Mouse (Mus musculus): ENCODE data around the gene Tmtc4.

Tmtc4 gene

GRCm38 (mm10) chr14:122973091-122973490 lies 10.7 kb downstream of the Tmtc4 start:
- no peak for DNase-seq

GRCm38 (mm10) chr14:122968049-122968448 lies 15.8 kb downstream of the Tmtc4 start:
- DNase-seq, result no peak

DNA sequence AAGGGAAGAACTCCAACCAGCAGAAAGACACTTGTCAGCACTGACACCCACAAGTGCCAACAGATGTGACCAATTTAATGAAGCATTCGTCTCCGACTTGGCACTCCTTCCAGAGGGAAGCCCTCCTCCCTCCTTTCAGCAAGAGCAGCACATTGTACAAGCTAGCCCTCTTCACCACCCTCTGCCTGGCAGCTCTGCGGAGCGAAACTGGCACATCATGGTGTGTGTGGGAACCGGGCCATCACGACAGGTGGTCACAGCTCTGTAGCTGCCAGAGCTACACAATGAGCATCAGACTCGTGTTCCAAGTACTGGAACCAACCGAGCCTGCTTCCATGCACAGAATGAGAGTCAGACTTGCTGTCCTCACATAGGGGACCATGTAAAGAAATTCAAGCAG lies 25.9 kb downstream of the Tmtc4 start:
- DNase-seq, result peak; percentile 98

- DNase-seq, result peak; percentile 74
These were observed 30.5 kb downstream of the Tmtc4 start for GRCm38 (mm10) chr14:122953331-122953730.

GRCm38 (mm10) chr14:122952556-122952955 lies 31.3 kb downstream of the Tmtc4 start:
- DNase-seq, result no peak

DNA sequence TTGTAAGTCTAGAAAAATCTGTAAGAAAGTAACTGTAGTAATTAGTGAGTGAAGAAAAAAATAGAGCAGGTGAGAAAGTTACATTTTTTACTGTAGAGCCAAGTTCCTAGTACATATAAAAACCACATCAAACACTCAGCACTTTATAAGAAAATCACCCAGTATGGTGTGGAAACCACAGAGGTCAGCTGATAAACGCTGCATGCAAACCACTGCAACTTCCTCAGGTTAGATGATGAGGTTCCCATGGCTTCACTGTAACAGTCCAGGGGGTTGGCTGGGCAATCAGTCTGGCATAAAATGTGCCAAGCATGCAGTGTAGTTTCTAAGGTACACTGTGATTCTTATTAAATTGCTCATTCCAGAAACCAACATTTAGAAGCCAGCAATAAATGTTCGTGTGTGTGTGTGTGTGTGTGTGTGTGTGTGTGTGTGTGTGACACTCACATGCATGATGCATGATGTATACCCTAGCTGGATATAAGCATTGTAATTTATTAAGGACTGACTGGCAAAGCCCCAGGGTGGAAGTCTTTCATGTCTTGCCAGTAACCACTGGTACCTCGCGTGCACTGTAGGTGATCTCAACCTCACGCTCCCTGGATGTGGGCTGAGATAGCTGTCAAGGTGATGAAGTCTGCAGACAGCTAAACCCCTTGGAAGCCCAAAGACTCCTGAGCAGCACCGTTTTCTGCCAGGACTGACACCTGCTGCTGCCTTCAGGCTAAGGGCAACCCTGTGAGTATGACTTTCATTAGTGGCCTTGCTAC lies 32.0 kb downstream of the Tmtc4 start:
- no peak for DNase-seq

GRCm38 (mm10) chr14:122950915-122951314 lies 32.9 kb downstream of the Tmtc4 start:
- DNase-seq, result no peak

DNA sequence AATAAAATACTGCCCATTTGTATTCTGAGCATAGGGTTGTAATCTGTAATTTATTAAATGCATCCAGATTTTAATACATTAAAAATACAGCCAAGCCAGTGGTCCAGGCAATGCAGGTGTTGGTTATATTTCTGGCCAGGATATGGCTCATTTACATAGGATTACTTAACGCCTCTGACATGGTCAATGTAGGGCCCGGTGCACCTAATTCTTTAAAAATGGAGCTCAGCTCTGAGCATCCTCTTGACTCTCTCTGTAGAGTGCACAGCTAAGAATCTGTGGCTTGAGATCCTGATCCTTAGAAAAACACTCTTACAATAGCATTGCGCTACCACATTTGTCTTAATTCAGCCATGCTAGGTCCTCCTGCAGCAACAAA lies 40.4 kb downstream of the Tmtc4 start:
- no peak for DNase-seq

DNA sequence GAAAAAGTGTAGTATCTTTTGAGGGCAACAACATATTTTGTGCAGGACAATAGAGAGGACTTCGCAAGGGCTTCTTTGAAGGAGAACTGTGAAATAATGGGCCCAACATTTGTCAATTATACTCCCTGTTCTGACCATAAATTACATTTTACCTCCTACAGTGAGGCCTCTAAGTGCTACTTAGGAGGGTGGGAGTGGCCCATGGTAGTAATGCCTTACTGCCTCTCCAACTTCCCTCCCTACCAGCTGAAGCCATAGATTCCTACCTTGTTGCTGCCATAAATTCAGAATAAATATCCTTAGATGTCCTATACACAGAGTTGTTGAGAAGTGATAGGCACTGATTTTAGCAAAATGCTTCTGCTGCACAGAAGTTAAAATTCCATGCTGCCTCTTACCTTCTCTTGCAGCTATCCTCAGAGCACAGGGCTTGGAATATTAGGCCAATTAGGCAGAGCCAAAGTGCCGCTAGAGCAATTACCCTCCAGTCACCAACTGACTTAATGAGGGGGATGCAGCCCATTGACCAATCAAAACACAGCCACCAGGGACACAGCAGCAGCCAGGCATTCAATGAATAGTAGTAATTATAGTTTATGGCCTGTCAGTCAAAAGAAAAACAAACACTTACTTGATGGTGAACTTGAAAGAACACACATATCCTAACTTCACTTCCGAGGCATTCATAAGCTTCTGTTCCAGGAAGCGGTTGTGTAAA lies 40.9 kb downstream of the Tmtc4 start:
- DNase-seq, result no peak

DNA sequence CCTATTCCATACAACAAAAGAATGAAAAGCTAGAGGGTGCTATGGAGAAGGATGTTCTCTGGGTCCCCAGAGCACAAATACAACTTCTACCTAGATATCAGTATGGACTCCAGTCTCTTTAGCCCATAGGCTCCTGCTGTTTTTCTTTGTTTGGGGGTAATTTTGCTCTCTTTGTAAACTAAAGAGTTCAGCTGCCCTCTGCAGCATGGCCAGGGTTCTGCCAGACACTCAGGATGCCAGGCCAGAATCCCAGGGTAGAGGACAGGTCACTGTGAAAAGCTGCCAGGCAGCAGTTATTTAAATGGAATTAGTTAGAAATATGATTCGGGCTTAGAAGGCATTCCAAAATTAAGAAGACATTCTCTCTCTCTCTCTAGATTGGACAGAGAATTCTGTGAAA lies 47.4 kb downstream of the Tmtc4 start:
- DNase-seq, result peak; percentile 63

- DNase-seq, result no peak
These were observed 63.8 kb downstream of the Tmtc4 start for GRCm38 (mm10) chr14:122920011-122920410.

DNA sequence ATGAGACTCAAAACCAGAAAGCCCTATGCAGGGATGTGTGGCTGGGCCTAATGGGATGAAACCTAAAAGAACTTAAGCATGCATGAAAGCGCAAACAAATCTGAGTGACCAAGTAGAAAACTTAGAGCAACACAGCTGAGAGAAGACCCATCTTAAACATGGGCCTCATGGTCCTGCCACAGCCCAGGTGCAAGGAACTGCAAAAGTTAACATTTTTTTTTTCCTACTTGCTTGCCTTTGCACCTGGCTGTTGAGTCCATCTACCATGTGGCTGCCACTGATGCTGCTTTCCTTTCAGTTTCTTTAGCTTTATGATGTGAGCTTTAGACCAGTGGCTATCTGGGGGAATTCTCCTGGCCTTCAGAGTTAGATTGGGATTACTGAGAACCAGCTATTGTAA lies 66.2 kb downstream of the Tmtc4 start:
- DNase-seq, result no peak

GRCm38 (mm10) chr14:122913657-122914056 lies 70.2 kb downstream of the Tmtc4 start, which contains the start of gene Ggact:
Gene Ggact (minus strand): TSS chr14:122913757.
- DNase-seq, result no peak

GRCm38 (mm10) chr14:122912812-122913498 lies 70.9 kb downstream of the Tmtc4 start:
- DNase-seq, result peak; percentile 83

DNA sequence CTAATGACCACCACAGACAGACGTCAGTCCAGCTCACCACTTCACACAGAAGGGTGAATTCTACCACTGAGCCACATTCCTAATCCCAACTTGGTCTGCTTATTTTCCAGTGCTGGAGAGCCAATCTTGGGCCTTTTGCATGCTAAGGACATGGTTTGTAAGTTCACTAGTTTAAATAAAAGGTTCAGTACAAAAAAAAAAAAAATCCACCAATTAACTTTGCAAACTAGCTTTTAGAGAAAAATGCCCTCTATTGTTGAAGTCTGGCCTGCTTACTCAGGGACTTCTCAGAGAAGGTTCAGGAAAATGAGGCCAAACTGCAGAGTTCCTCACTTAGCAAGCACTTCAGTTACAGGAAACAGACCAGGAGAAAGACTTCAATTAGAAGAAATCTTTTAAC lies 71.7 kb downstream of the Tmtc4 start:
- no peak for DNase-seq

GRCm38 (mm10) chr14:122911265-122911664 lies 72.6 kb downstream of the Tmtc4 start:
- no peak for DNase-seq

DNA sequence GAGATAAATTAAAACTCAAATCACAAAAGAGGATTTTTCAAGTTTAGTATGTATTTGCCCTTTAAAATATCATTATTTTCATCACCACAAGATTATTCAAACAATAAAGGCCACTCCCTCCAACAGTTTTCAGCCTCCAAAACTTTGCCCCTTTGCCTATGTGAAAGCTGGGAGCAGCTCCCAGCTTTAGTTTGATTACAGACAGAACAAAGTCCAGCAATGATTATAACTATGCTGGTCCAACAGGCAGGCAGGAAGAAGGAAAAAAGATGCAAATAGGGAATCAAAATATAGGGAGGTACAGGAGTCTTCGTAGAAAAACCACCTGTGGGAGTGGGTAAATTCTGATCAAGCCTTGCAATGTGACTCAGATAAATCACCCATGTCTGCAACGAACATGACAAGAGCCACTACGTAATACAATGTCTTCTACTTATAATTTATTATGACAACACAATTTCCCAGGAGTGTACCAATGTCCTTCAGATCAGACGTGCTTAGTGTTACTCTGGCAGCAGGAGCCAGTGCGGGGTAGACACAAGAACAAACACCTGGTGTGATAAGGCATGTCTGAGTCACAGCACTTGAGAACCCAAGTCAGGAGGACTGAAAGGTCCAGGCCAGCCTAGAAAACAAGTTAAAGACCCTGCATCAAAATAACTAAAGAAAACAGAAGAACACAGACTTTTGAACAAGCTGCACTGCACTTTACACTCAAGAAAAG lies 74.3 kb downstream of the Tmtc4 start:
- no peak for DNase-seq

- no peak for DNase-seq
These were observed 75.8 kb downstream of the Tmtc4 start for GRCm38 (mm10) chr14:122908075-122908474.

- DNase-seq, result no peak
These were observed 78.8 kb downstream of the Tmtc4 start for GRCm38 (mm10) chr14:122905007-122905406.

DNA sequence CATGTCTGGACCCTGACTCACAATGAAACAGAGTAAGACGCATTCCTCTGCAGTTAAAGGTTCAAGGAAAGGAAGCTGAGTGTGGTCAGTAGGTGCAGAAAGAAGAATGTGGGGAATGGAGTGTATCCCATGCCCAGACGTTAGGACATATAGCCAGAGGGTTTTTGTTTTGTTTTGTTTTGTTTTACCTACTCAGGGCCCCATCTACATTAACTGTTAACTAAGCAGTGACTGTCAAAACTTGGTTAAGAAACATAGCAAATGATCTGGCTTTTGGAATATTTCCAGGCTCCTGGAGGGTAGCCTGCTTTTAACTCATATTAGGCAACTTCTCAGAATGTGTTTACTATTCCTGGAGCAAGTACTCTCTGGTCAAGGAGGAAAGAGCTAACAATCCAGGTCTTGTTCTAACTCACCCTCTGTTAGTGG lies 79.9 kb downstream of the Tmtc4 start:
- peak; percentile 67 for DNase-seq

GRCm38 (mm10) chr14:122902884-122903283 lies 81.0 kb downstream of the Tmtc4 start:
- DNase-seq, result peak; percentile 98

- peak; percentile 79 for DNase-seq
These were observed 81.7 kb downstream of the Tmtc4 start for GRCm38 (mm10) chr14:122902136-122902535.

DNA sequence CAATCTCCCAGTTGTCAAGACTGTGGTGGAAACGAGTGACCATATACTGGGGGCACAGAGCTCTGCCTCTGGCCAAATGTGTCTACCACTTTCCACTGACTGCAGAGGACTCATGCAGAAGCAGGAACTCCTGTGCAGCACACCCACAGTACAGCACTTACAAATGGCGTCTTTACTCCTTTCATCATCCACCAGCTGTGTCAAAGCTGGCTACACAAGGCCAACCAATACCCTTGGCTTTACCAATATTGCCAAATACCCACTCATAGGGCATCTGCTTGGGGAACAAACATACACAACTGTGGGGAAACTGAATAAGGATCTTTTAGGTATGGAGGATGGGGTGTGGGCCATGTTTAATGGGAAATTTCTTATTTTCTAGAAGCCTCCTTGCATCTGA lies 82.1 kb downstream of the Tmtc4 start:
- DNase-seq, result no peak

Measured in cerebellum, adult 9-10 months (tissue).